Mouse (Mus musculus): Measurements from ENCODE around the gene Pex5. TPM values are rescaled to one million over a fixed set of nuclear protein-coding genes. Genes with fewer than 3 reads are reported as not detected.
"Not testable (repeated sequence)": the region's sequence is repeated elsewhere in the genome, so short reads cannot be mapped to it uniquely, and the experiment has no call there.

The Pex5 gene
- total RNA-seq, 2 experiments from 2014 or later = 16.2 to 34.9 TPM

DNA sequence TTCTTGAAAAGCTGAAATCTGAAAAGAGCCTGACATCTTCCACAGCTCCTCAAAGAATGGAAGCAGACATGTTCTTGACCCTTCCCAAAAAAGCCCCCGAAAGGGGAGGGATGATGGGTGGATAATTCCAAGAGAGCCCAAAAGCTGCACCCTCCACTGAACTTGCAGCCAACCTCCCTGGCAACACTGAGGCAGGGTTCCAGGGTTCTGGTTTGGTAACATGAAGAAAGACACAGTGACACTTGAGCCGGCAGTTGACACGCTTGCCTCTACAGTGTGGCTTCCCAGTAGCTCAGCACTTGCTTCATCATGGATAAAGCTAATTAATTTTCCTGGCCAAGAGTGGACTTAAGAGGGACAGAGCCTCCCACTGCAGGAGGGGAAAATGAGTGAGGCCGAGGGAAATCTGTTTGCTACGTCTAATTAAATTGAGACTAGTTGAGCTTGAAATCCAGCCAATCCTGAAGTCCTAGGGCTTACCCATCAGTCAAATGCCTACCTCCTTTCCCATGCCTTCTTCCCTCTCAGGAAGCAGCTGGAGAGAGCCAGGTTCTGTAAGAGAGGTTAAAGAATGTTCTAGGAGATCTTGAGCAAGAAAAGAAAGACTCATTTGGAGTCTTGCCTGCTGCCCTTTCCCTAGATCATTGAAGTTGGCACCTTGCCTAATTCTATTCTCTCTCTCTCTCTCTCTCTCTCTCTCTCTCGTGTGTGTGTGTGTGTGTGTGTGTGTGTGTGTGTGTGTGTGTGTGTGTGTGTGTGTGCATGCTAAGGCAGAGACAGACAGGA, 13.1 kb upstream of the Pex5 start:
- ATAC-seq (replicated peaks; ENCODE audit: poor library complexity, severe bottlenecking) = no peak

- no peak for ATAC-seq (replicated peaks; ENCODE audit: poor library complexity, severe bottlenecking)
Observed at GRCm38 (mm10) chr6:124427289-124427688, 12.4 kb upstream of the Pex5 start.

DNA sequence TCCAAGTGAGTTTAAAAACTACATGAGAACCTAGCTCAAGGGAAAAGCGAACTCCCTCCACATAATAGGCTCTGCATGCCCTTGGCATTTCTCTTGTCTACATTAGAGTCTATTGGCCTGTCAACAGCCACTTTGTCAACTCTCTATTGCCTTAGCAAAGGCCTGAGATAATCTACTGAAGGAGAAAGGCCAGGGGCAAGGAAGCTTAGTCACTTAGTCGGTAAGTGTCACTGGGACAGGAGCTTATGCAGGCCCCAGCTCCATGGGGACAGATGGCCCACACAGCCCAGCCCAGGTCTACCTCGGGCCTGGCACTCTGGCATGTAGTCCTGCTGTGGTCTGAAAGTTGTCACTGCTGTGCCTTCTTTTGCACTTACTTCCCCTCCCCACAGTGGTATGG, 11.7 kb upstream of the Pex5 start:
- no peak for ATAC-seq (replicated peaks; ENCODE audit: poor library complexity, severe bottlenecking)

DNA sequence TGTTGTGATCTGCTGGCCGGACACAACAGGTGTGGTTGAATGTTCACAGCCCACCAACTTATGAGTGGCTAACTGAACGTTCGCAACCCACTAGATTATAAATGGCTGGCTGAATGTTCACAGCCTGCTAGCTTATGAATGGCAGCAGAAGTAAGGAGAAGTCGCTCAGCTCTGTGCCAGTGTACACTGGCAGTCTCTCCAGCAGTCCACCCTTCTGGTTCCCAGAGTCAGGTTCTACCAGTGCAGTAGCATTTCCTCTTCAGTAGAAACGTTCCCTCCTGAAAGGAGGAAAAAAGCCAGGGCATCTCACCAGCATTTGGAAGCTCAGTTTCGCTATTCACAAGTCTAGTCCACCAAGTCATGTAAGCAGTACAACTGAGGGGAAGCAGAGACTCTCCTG, 10.7 kb upstream of the Pex5 start:
- ATAC-seq (replicated peaks; ENCODE audit: poor library complexity, severe bottlenecking) = peak; percentile 52

GRCm38 (mm10) chr6:124425042-124425441, 10.2 kb upstream of the Pex5 start:
- ATAC-seq (replicated peaks; ENCODE audit: poor library complexity, severe bottlenecking) = peak; percentile 72

- peak; percentile 63 for ATAC-seq (replicated peaks; ENCODE audit: poor library complexity, severe bottlenecking)
Observed at GRCm38 (mm10) chr6:124424068-124424498, 9.2 kb upstream of the Pex5 start.

DNA sequence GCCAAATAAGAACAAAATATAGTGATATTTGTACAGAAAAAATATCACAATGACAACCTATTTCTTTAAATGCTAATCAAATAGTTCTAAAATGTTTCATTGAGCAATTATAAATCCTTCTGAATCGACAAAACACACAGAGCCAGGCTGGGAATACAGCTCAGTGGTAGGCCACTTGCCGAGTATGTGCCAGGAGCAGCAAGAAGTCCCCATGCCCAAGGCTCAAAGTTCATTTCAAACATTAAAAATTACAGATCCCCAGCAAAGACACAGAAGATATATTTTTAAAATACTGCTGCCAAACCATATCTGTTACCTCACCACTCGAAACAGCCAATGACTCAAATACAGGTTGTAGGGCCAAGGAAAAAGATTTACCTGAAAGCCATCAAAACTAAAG, 3.8 kb upstream of the Pex5 start:
- ATAC-seq (replicated peaks; ENCODE audit: poor library complexity, severe bottlenecking) = no peak

DNA sequence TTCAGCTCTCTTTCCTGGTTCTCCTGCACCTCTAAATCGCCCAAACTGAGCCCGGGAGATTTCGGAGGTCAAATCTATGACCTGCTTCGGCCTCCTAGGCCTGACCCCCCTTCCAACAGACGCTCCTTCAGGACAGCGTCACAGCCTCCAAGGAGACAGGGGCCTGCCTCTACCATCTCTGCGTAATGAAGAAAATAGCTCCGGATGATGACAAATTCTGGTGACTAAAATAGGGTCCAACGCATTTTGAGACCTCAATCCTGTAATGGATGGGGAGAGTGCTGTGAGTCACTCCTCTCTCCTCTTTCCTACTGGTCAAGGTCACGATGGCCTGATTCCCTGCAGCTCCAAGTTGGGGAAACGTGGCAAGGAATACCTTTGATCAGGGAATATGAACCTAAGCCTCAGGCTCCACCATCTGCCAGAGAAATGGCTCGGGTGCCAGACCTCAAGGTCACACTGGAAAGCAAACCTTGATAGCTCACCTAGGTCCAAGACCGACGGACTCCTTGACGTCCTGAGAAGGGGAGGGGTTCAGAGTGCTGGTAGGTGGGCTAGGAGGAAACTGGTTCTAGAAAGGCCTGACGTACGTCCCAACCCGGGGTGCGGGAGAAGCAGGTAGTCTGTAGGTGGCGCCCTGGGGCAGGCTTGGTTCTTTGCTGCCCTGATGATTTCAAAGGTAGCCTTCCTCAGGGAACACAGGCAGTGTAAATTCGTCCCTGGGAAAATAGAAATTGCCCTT, 651 bp upstream of the Pex5 start:
- ATAC-seq (replicated peaks; ENCODE audit: poor library complexity, severe bottlenecking) = peak; percentile 74

DNA sequence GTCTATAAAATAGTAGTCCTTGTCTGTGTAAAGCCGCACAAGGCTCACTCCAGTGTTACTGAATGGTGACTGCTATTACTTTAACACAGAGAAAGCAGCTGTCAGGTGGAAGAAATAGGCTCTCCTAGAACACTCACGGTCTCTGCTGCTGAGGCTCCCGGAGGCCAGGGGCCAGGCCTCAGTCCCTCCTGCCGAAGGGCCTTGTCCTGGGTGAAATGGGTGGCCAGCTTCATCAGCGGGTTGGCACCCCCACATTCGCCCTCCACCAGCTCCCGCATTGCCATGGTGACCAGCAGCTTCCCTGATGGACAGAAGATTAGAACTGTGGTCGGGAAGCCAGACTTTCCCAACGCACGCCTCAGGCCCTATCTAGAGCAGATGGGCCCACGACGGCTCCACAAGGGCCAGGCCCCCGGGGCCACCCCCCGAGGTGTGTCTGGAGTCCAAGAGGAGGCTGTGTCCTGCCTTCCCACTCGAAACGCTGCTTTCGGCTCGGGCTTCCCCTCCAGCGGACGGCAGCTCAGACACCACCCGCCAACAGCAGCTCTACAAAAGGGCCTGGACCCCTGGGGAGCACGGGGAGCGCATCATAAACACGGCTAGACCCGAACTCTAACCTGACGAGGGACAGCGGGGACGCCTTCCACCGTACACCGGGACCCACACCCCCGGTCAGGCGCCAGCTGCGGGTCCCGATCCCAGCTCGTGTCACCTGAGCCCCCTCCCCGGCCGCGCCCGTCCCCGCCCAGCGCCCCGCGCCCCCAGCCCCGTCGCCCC, 529 bp downstream of the Pex5 start:
- ATAC-seq (replicated peaks; ENCODE audit: poor library complexity, severe bottlenecking) = peak; percentile 43

- ATAC-seq (replicated peaks; ENCODE audit: poor library complexity, severe bottlenecking) = no peak
Observed at GRCm38 (mm10) chr6:124413770-124414149, 1.1 kb downstream of the Pex5 start.

DNA sequence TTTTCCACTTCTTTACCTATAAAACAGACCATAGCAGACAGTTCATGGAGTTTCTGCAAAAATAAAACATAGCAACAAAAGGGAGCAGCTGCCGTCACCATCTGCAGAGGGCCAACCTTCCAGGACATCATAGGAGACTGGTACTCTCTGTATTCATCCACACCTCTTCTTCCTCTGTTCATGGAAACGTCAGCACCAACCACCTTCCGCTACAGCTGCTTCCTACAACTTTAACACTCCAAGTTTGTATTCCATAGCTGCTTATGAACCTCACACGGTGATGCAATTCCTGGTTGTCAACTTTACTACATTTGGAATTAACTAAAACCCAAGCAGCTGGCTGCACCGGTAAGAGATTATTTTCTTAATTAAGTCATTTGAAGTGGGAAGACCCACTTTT, 6.5 kb downstream of the Pex5 start:
- no peak for ATAC-seq (replicated peaks; ENCODE audit: poor library complexity, severe bottlenecking)

- peak; percentile 90 for ATAC-seq (replicated peaks; ENCODE audit: poor library complexity, severe bottlenecking)
Observed at GRCm38 (mm10) chr6:124407180-124407579, 7.7 kb downstream of the Pex5 start.

- ATAC-seq (replicated peaks; ENCODE audit: poor library complexity, severe bottlenecking) = no peak
Observed at GRCm38 (mm10) chr6:124406326-124406725, 8.5 kb downstream of the Pex5 start.

GRCm38 (mm10) chr6:124399738-124400137, 15.1 kb downstream of the Pex5 start:
- no peak for ATAC-seq (replicated peaks; ENCODE audit: poor library complexity, severe bottlenecking)

DNA sequence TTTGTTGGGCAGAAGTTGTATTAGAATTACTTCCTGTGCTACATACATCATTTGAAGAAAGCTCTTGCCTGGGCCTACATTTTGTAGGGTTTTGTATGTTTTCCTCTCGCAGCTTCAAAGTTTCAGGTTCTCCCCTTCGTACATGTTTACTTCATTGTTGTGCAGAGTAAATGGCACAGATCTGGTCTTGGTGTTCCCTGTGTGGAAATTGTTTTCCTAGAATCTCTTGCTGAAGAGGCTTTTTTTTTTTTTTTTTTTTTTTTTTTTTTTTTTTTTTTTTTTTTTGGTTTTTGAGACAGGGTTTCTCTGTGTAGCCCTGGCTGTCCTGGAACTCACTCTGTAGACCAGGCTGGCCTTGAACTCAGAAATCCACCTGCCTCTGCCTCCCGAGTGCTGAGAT, 19.9 kb downstream of the Pex5 start:
- ATAC-seq (replicated peaks; ENCODE audit: poor library complexity, severe bottlenecking) = not testable (repeated sequence)

DNA sequence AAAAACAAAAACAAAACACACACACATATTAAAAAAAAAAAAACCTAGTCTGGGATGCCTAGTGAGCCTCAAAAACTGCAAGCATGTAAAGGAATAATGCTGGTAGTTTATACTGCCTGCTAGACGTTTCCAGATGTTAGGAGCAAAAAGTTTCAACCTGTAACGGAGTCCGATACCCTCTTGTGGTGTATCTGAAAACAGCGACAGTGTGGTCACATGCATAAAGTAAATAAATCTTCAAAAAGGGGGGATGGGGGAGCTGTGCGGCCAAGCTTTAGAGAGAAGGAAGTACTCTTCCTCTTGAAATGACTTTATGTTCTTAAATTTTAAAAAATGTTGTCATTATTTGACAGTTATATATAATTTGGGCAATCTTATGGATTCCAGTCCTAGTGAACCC, 34.7 kb downstream of the Pex5 start:
- peak; percentile 41 for ATAC-seq (replicated peaks; ENCODE audit: poor library complexity, severe bottlenecking)

- peak; percentile 34 for ATAC-seq (replicated peaks; ENCODE audit: poor library complexity, severe bottlenecking)
Observed at GRCm38 (mm10) chr6:124379331-124379730, 35.5 kb downstream of the Pex5 start.

DNA sequence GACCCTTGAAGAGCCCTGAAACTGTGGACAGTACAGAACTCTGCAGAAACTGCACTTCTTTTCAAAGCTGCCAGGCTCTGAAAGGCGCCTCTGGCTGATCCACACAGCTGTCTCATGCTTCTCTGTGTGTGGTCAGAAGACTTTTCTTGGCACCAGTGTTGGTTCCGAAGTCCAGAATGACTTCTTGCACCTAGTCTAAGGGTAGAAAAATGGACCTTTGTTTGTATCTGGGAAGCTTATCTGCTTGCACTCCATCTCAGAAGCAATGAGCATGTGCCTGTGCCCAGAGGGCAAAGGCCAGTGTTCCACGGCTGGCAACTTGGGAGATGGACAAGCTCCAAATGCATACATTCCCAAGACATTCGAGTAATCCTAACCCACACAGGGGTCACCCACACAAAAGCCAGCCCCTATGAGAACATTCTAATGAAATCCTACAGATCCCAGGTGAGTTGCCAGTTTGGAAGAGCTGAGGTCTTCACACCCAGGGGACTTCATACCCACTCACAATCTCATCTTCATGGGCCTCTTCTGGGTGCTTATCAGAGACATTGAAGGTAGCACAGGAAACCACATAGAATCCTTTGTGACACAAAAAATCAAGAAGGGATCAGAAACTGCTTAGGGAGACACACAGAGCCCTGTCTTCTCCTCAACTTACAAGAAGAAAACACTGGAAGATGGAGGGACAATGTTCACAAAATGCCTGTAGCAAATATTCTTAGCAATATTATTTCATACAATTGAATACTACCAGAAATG, 37.2 kb downstream of the Pex5 start:
- ATAC-seq (replicated peaks; ENCODE audit: poor library complexity, severe bottlenecking) = no peak

GRCm38 (mm10) chr6:124376311-124376710, 38.6 kb downstream of the Pex5 start:
- no peak for ATAC-seq (replicated peaks; ENCODE audit: poor library complexity, severe bottlenecking)

GRCm38 (mm10) chr6:124375435-124375884, 39.4 kb downstream of the Pex5 start:
- peak; percentile 82 for ATAC-seq (replicated peaks; ENCODE audit: poor library complexity, severe bottlenecking)

All from granulocyte monocyte progenitor cell, adult 5-6 weeks (primary cell).